Mouse (Mus musculus): Measurements from ENCODE around the gene Chrna1. TPM values are rescaled to one million over a fixed set of nuclear protein-coding genes. Genes with fewer than 3 reads are reported as not detected.

The Chrna1 gene
- total and polyA plus RNA-seq, 2 experiments from 2014 or later = 0.05 TPM; not detected in 1

GRCm38 (mm10) chr2:73550725-73551124 lies 29.4 kb downstream of the Chrna1 start:
- no peaks in the 10 kb centered on the region for H3K36me3 ChIP-seq (replicated peaks; ENCODE audit: control insufficient read depth, insufficient read depth, low read length)
- H3K4me2 ChIP-seq (ENCODE audit: low read depth, low read length) = no peak overlapping the region
- H3K9me3 ChIP-seq (replicated peaks; ENCODE audit: control insufficient read depth, low read length) = no peaks in the 10 kb centered on the region
- WGBS = 18% methylated on average over 6 of the region's 6 CpGs
- TF ChIP-seq EP300 (IDR thresholded peaks at IDR 0.05; ENCODE audit: low read depth) (no peak), CTCF (IDR thresholded peaks at IDR 0.05; ENCODE audit: low read depth) (peak; percentile 50)
- ATAC-seq (ENCODE audit: insufficient read depth, low read depth) (no peak), DNase-seq (ENCODE audit: low spot score) (peak; percentile 39)
- H3K4me3 ChIP-seq (ENCODE audit: low read depth, low read length) = no peak overlapping the region
- H3K27ac ChIP-seq (ENCODE audit: low read depth) = no peak overlapping the region
- no peaks in the 10 kb centered on the region for H3K27me3 ChIP-seq (ENCODE audit: control insufficient read depth, insufficient read depth, low read length)
- H3K4me1 ChIP-seq (ENCODE audit: control insufficient read depth, insufficient read depth) = no peaks in the 10 kb centered on the region
- H3K9ac ChIP-seq (replicated peaks; ENCODE audit: low read depth, low read length) = no peak overlapping the region

- Histone ChIP-seq H3K4me1 (ENCODE audit: control insufficient read depth, insufficient read depth) (no peaks in the 10 kb centered on the region), H3K9ac (replicated peaks; ENCODE audit: low read depth, low read length) (no peak overlapping the region), H3K9me3 (replicated peaks; ENCODE audit: control insufficient read depth, low read length) (no peaks in the 10 kb centered on the region), H3K4me3 (ENCODE audit: low read depth, low read length) (no peak overlapping the region), H3K36me3 (replicated peaks; ENCODE audit: control insufficient read depth, insufficient read depth, low read length) (no peaks in the 10 kb centered on the region), H3K27ac (ENCODE audit: low read depth) (no peak overlapping the region), H3K4me2 (ENCODE audit: low read depth, low read length) (no peak overlapping the region), H3K27me3 (ENCODE audit: control insufficient read depth, insufficient read depth, low read length) (no peaks in the 10 kb centered on the region)
- WGBS = 57% methylated on average over 2 of the region's 2 CpGs
- ATAC-seq (ENCODE audit: insufficient read depth, low read depth) (no peak), DNase-seq (ENCODE audit: low spot score) (no peak)
- no peak for TF ChIP-seq CTCF (IDR thresholded peaks at IDR 0.05; ENCODE audit: low read depth)
- TF ChIP-seq EP300 (IDR thresholded peaks at IDR 0.05; ENCODE audit: low read depth) = no peak
These were observed 31.6 kb downstream of the Chrna1 start for GRCm38 (mm10) chr2:73548542-73548941.

- no peak for TF ChIP-seq EP300 (IDR thresholded peaks at IDR 0.05; ENCODE audit: low read depth)
- TF ChIP-seq CTCF (IDR thresholded peaks at IDR 0.05; ENCODE audit: low read depth) = no peak
- H3K9ac ChIP-seq (replicated peaks; ENCODE audit: low read depth, low read length) = no peak overlapping the region
- no peak for DNase-seq (ENCODE audit: low spot score)
- no peaks in the 10 kb centered on the region for H3K36me3 ChIP-seq (replicated peaks; ENCODE audit: control insufficient read depth, insufficient read depth, low read length)
- H3K4me1 ChIP-seq (ENCODE audit: control insufficient read depth, insufficient read depth) = no peaks in the 10 kb centered on the region
- no peak for ATAC-seq (ENCODE audit: insufficient read depth, low read depth)
- WGBS = 82% methylated on average over 4 of the region's 4 CpGs
- no peak overlapping the region for H3K4me3 ChIP-seq (ENCODE audit: low read depth, low read length)
- H3K27ac ChIP-seq (ENCODE audit: low read depth) = no peak overlapping the region
- no peaks in the 10 kb centered on the region for H3K9me3 ChIP-seq (replicated peaks; ENCODE audit: control insufficient read depth, low read length)
- H3K4me2 ChIP-seq (ENCODE audit: low read depth, low read length) = no peak overlapping the region
- no peaks in the 10 kb centered on the region for H3K27me3 ChIP-seq (ENCODE audit: control insufficient read depth, insufficient read depth, low read length)
These were observed 32.9 kb downstream of the Chrna1 start for GRCm38 (mm10) chr2:73547256-73547655.

DNA sequence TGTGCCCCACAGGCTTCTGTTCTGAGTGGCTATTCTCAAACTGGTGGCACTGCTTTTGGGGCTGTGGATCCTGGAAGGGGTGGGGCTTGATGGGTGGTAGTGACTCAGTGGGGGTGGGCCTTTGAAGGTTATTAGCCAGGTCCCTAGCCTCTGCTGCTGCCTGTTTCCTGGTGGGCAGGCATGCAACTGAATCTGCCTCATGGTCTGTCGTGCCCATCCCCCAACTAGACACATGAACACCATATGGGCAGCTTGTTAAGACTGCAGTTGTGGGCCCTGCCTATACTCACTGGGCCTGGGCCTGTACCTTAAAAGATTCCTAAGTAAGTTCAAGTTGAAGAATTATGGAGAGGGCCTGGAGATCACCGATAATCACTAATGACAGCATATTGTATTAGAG lies 34.6 kb downstream of the Chrna1 start:
- Histone ChIP-seq H3K27me3 (ENCODE audit: control insufficient read depth, insufficient read depth, low read length) (no peaks in the 10 kb centered on the region), H3K4me2 (ENCODE audit: low read depth, low read length) (no peak overlapping the region), H3K4me1 (ENCODE audit: control insufficient read depth, insufficient read depth) (peaks cover 2% of the 10 kb centered on the region; the same call in 1 of the 2 replicates), H3K27ac (ENCODE audit: low read depth) (no peak overlapping the region), H3K36me3 (replicated peaks; ENCODE audit: control insufficient read depth, insufficient read depth, low read length) (no peaks in the 10 kb centered on the region), H3K4me3 (ENCODE audit: low read depth, low read length) (no peak overlapping the region), H3K9me3 (replicated peaks; ENCODE audit: control insufficient read depth, low read length) (no peaks in the 10 kb centered on the region), H3K9ac (replicated peaks; ENCODE audit: low read depth, low read length) (no peak overlapping the region)
- 73% methylated on average over 2 of the region's 2 CpGs for WGBS
- ATAC-seq (ENCODE audit: insufficient read depth, low read depth) = no peak
- no peak for TF ChIP-seq EP300 (IDR thresholded peaks at IDR 0.05; ENCODE audit: low read depth)
- TF ChIP-seq CTCF (IDR thresholded peaks at IDR 0.05; ENCODE audit: low read depth) = no peak
- DNase-seq (ENCODE audit: low spot score) = no peak

GRCm38 (mm10) chr2:73540450-73541162 lies 39.5 kb downstream of the Chrna1 start:
- Histone ChIP-seq H3K27ac (ENCODE audit: low read depth) (no peak overlapping the region), H3K9ac (replicated peaks; ENCODE audit: low read depth, low read length) (no peak overlapping the region), H3K4me1 (ENCODE audit: control insufficient read depth, insufficient read depth) (peaks cover 5% of the 10 kb centered on the region; the same call in 1 of the 2 replicates), H3K27me3 (ENCODE audit: control insufficient read depth, insufficient read depth, low read length) (peaks cover 3% of the 10 kb centered on the region; the same call in 1 of the 2 replicates), H3K4me3 (ENCODE audit: low read depth, low read length) (peak overlapping the region; percentile 8; the same call in 1 of the 2 replicates), H3K4me2 (ENCODE audit: low read depth, low read length) (peak overlapping the region; percentile 40; the same call in 1 of the 2 replicates), H3K36me3 (replicated peaks; ENCODE audit: control insufficient read depth, insufficient read depth, low read length) (no peaks in the 10 kb centered on the region), H3K9me3 (replicated peaks; ENCODE audit: control insufficient read depth, low read length) (no peaks in the 10 kb centered on the region)
- WGBS = 24% methylated on average over 16 of the region's 16 CpGs
- ATAC-seq (ENCODE audit: insufficient read depth, low read depth) = no peak
- no peak for DNase-seq (ENCODE audit: low spot score)
- TF ChIP-seq CTCF (IDR thresholded peaks at IDR 0.05; ENCODE audit: low read depth) (no peak), EP300 (IDR thresholded peaks at IDR 0.05; ENCODE audit: low read depth) (no peak)
